Mouse (Mus musculus) testis, adult 2 months (tissue): ENCODE data around the gene Pkhd1.

Experiments used
- CTCF ChIP-seq: fragments of 200-500 bp; IDR thresholded peaks from 2 replicates; pipeline ENCODE4 v1.5.1; 2012; ENCODE audit warnings: low read depth, mild to moderate bottlenecking, inconsistent platforms, low read length, moderate library complexity; ENCODE audit not compliant: control insufficient read depth, insufficient read depth, insufficient replicate concordance
- POLR2A ChIP-seq: fragments of 200-500 bp; IDR thresholded peaks from 2 replicates; pipeline ENCODE4 v1.6.1; 2012; ENCODE audit warnings: low read depth, mild to moderate bottlenecking, inconsistent platforms, low read length, moderate library complexity; ENCODE audit not compliant: control insufficient read depth

DNA sequence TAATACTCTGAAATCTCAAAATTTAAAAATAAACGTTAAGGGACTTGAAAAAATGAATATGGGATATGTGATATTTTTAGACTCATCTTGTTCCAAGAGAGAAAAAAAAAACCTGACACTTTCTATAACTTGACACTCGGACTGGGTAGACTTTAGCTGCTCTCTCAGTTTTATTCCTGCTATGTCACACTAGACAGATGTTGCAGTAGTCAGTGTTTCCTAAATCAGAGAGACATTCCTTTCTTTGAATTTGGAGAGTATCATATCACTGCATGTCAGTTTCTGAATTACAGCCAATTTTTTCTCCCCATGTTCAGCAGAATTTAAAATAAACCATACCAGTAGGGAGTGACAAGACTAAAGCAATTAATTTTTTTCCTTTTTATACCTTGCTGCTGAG, 2.7 kb upstream of the Pkhd1 start:
- TF ChIP-seq CTCF (no peak), POLR2A (no peak)
